Mouse (Mus musculus): ENCODE data around the gene Uvrag.

DNA sequence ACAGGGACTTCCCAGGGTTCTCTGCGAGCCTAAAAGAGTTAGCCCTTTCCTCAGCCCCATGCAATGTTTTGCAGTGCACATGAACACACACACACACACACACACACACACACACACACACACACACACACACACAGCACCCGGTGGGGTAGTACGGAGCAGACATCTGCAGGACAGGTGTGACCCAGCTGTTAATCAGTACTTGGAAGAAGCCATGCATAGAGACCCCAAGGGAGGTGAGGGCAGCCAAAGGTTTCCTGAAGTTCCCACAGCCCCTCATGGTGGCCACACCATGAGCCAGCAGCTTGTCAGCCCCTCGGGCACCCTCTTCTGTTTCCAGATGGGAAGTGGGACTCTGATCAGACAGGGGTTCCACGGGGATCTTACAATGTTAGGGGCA lies 277.9 kb downstream of the Uvrag start:
- TF ChIP-seq CTCF (IDR thresholded peaks at IDR 0.05) (no peak), EP300 (IDR thresholded peaks at IDR 0.05; ENCODE audit: insufficient read depth, low read depth, low read length) (no peak)

Data from heart, adult 2 months (tissue).